ENCODE assay signal across 17 mouse cellular contexts in the genomic region with DNA sequence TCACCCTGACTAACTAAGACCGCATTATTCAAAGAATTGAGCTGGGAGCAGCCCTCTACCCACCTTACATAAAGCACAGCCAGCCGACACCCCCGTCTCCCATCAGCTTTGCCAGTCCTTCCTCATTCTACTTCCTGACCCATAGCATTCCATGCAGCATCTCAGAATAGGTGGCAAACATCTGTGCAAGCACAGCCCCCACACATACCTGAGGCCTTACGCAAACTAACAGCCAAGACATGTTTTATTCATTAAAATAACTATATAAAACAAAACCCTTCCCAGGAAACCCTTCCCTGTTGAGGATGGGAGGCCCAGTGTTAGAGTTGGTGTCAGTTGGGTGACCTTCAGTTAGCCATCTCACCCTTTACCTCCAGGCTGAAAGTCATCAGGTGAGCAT. TPM values are rescaled to one million over a fixed set of nuclear protein-coding genes. Genes with fewer than 3 reads are reported as not detected.
"Had no signal": no experiment of that assay in that cellular context is flagged by ENCODE, and none has a peak within 500 bp of the region (broad histone marks: within the 10 kb centered on the region; RNA-seq: fewer than 3 reads in every experiment).

No protein-coding gene starts in this region.

- H3K9me3 ChIP-seq: midbrain, embryonic 10.5 days; midbrain, embryonic 12.5 days; neural tube, embryonic 12.5 days had no signal

- H3K4me3 ChIP-seq: midbrain, embryonic 10.5 days; midbrain, embryonic 12.5 days; neural tube, embryonic 12.5 days had no signal

- DNase-seq: lung, adult 18-20 months; lung, embryonic 14.5 days; lung, postnatal 10 days; lung, postnatal 4 days; midbrain, embryonic 14.5 days; right cerebral cortex, postnatal 14 days; thymus, postnatal 14 days had no signal

- H3K27me3 ChIP-seq: midbrain, embryonic 12.5 days; neural tube, embryonic 12.5 days had no signal

- H3K4me2 ChIP-seq: lung, embryonic 14.5 days; midbrain, embryonic 12.5 days; neural tube, embryonic 12.5 days had no signal

- H3K9ac ChIP-seq: lung, embryonic 14.5 days; midbrain, embryonic 12.5 days; neural tube, embryonic 12.5 days had no signal

- H3K36me3 ChIP-seq: midbrain, embryonic 10.5 days; midbrain, embryonic 12.5 days; neural tube, embryonic 12.5 days had no signal

- H3K27ac ChIP-seq: midbrain, embryonic 10.5 days; midbrain, embryonic 12.5 days; neural tube, embryonic 12.5 days had no signal

- H3K4me1 ChIP-seq: midbrain, embryonic 10.5 days; midbrain, embryonic 12.5 days; neural tube, embryonic 12.5 days had no signal

RNA-seq across cellular contexts. Expression of gene Gm11172, which starts 13.1 kb away (rescaled TPM):
- polyA plus RNA-seq: liver, embryonic 16.5 days; lung, embryonic 14.5 days; lung, embryonic 16.5 days; midbrain, embryonic 10.5 days; midbrain, embryonic 12.5 days; midbrain, embryonic 14.5 days; midbrain, postnatal 0 days; neural tube, embryonic 12.5 days; neural tube, embryonic 14.5 days; stomach, embryonic 14.5 days; stomach, embryonic 16.5 days; thymus, postnatal 0 days had no signal

RNA-seq across cellular contexts. Expression of gene Prm1, which starts 20.2 kb away (rescaled TPM):
- polyA plus RNA-seq: liver, embryonic 16.5 days; lung, embryonic 14.5 days; lung, embryonic 16.5 days; midbrain, embryonic 10.5 days; midbrain, embryonic 12.5 days; midbrain, embryonic 14.5 days; midbrain, postnatal 0 days; neural tube, embryonic 12.5 days; neural tube, embryonic 14.5 days; stomach, embryonic 14.5 days; stomach, embryonic 16.5 days had no signal

RNA-seq across cellular contexts. Expression of gene Prm2, which starts 29.9 kb away (rescaled TPM):
- polyA plus RNA-seq: liver, embryonic 16.5 days; lung, embryonic 14.5 days; lung, embryonic 16.5 days; midbrain, embryonic 10.5 days; midbrain, embryonic 12.5 days; midbrain, embryonic 14.5 days; midbrain, postnatal 0 days; neural tube, embryonic 12.5 days; neural tube, embryonic 14.5 days; stomach, embryonic 14.5 days; stomach, embryonic 16.5 days; thymus, postnatal 0 days had no signal

RNA-seq across cellular contexts. Expression of gene Prm3, which starts 35.1 kb away (rescaled TPM):
- polyA plus RNA-seq: liver, embryonic 16.5 days; lung, embryonic 14.5 days; lung, embryonic 16.5 days; midbrain, embryonic 10.5 days; midbrain, embryonic 12.5 days; midbrain, embryonic 14.5 days; midbrain, postnatal 0 days; neural tube, embryonic 12.5 days; neural tube, embryonic 14.5 days; stomach, embryonic 14.5 days; stomach, embryonic 16.5 days; thymus, postnatal 0 days had no signal
